Mouse (Mus musculus) kidney, adult 10 weeks (tissue): Measurements from ENCODE around the gene Hoxb7. TPM values are rescaled to one million over a fixed set of nuclear protein-coding genes. Genes with fewer than 3 reads are reported as not detected.

Experiments used
- polyA plus RNA-seq: library from polyadenylated mRNA; stranded (reverse); fragments of 350-450 nt; fragmentation: Illumina TruSeq; extraction: RNeasy Lipid Tissue Mini Kit (QIAGEN cat#74804); gene quantifications from one replicate; pipeline ENCODE4 v1.2.3, GENCODE M21; 2014; ENCODE audit warnings: low read depth, low replicate concordance

Gene Hoxb7
- polyA plus RNA-seq = 54.4 TPM

GRCm38 (mm10) chr11:96285771-96286738 lies at the start of gene Hoxb7:
Hoxb7 (plus strand) TSS chr11:96286623.

GRCm38 (mm10) chr11:96270996-96271540 lies 15.4 kb upstream of the Hoxb7 start, which contains the start of gene Hoxb9:
Hoxb9 (plus strand) TSS chr11:96271457.

GRCm38 (mm10) chr11:96281855-96282570 lies 4.4 kb upstream of the Hoxb7 start, which contains the start of gene Hoxb8:
Hoxb8 (plus strand) TSS chr11:96281905.

GRCm38 (mm10) chr11:96291681-96292564 lies 5.5 kb downstream of the Hoxb7 start, which contains the start of gene Hoxb6:
Hoxb6 (plus strand) TSS chr11:96292476.

GRCm38 (mm10) chr11:96303151-96304099 lies 17.0 kb downstream of the Hoxb7 start, which contains the start of gene Hoxb5:
Hoxb5 (plus strand) TSS chr11:96303336.

GRCm38 (mm10) chr11:96317608-96318367 lies 31.4 kb downstream of the Hoxb7 start, which contains the start of gene Hoxb4:
Hoxb4 (plus strand) TSS chr11:96318267.

GRCm38 (mm10) chr11:96323154-96323553 lies 36.7 kb downstream of the Hoxb7 start, which contains the start of gene Hoxb3:
Hoxb3 (plus strand) TSS chr11:96323326.

Other genes starting within 250 kb of the Hoxb7 start
- 22.4 TPM for gene Ube2z, start 221.2 kb upstream of the Hoxb7 start, polyA plus RNA-seq
- 6.9 TPM for gene Atp5g1, start 211.0 kb upstream of the Hoxb7 start, polyA plus RNA-seq
- not detected for gene Calcoco2, start 174.7 kb upstream of the Hoxb7 start, polyA plus RNA-seq
- gene Ttll6, start 152.8 kb upstream of the Hoxb7 start, polyA plus RNA-seq = not detected
- gene Hoxb13, start 92.3 kb upstream of the Hoxb7 start, polyA plus RNA-seq = not detected
- gene Hoxb9, start 15.2 kb upstream of the Hoxb7 start, polyA plus RNA-seq = 56.4 TPM
- gene Hoxb8, start 4.7 kb upstream of the Hoxb7 start, polyA plus RNA-seq = 14.3 TPM
- gene Hoxb6, start 5.9 kb downstream of the Hoxb7 start, polyA plus RNA-seq = 12.8 TPM
- gene Hoxb5, start 16.7 kb downstream of the Hoxb7 start, polyA plus RNA-seq = 3.0 TPM
- 7.2 TPM for gene Hoxb4, start 31.6 kb downstream of the Hoxb7 start, polyA plus RNA-seq
- 10.2 TPM for gene Hoxb3, start 36.7 kb downstream of the Hoxb7 start, polyA plus RNA-seq
- 17.1 TPM for gene Hoxb2, start 63.9 kb downstream of the Hoxb7 start, polyA plus RNA-seq
- not detected for gene Hoxb1, start 79.1 kb downstream of the Hoxb7 start, polyA plus RNA-seq
- gene Skap1, start 178.0 kb downstream of the Hoxb7 start, polyA plus RNA-seq = 1.2 TPM